Mouse (Mus musculus) frontal cortex, adult 2 months (tissue): ENCODE data around the gene C1ql3. TPM values are rescaled to one million over a fixed set of nuclear protein-coding genes. Genes with fewer than 3 reads are reported as not detected.

Source experiments
- DNase-seq, 2 experiments: peaks; one replicate each; pipeline ENCODE4 v3.0.0; 2022; ENCODE audit warnings: low spot score in 1 of 2; ENCODE audit errors: extremely low spot score in 1 of 2
- polyA plus RNA-seq: library from polyadenylated mRNA; depleted of rRNA; stranded (reverse); fragments of >200 nt; gene quantifications from 2 replicates; pipeline ENCODE4 v1.2.3, GENCODE M21; 2012; rRNA removed

C1ql3 gene
- polyA plus RNA-seq = 36.8 and 63.7 TPM in 2 replicates

DNA sequence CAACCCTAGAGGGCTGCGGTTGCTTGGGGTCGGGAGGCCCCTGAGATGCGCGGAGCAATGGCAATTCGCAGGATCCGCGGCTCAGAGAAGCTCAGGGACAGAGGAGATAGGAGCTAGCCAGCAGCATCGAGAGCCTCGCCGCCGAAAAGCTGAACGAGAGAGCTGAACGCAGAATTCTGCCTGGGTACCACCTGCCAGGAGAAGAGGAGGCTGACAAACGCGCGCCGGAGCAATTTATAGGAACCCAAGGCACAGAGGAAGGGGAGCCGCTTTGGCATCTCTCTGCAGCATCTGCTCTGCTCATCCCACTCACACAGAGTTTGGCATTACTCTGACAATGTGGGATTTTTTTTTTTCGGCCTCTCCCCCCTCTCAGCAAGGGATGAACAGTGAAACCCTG, at the start of gene C1ql3:
TSS of gene C1ql3 (minus strand) at position 335 of the 400 bp plus-strand sequence.
- DNase-seq = peak; percentile 86 to 90

DNA sequence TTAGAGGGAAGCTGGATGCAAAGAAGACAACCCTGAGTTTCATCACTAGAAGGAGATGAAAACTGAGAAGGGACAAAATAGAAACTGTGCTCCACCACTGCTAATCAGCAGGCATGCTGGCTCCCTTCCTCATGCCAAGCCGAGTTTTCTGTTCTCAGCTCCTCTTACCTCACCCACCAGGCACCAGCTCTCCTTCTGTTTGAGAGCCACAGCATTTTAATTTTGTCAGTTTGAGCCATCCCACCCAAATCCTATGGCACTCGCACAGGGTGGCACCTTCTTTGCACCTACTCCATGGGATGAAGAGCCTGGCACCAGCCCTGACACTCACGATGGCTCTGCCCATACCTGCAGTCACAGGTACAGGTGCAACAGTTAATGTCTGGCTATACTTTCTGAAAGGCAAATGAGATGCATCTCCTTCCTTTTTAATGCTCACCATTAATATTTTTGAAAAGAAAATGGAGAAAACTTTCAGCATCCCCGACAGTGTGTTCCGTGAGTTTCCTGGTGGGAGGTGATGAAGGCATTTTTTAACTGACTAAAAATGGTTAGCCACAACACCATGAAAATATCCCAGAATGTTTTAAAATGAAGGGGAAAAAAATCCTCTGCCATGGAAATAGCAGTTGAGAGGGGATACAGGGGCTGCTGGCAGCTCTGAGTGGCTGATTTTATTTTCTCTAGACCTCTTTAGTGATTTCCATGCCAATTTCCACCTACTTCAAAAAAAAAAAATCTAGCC, 49.0 kb upstream of the C1ql3 start:
- peak; percentile 74 to 79 for DNase-seq

- DNase-seq = no peak
These were observed 37.0 kb upstream of the C1ql3 start for GRCm38 (mm10) chr2:13048649-13049048.

- no peak for DNase-seq
These were observed 32.9 kb upstream of the C1ql3 start for GRCm38 (mm10) chr2:13044555-13044954.

DNA sequence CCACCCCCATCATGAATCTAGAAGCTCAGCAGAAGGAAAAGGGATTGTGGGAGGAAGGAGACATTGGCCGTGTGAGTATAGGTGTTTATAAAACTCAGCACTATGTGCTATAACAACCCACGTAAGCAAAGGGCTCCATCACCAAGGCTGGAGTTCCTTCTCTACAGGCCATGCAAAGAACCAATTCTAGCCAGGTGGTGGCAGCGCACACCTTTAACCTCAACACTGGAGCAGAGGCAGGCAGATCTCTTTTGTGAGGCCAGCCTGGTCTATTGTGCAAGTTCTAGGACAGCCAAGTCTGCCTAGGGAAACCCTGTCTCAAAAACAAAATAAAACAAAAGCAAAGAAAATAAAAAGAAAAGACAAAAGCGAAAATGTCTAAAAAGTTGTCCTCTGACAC, 28.2 kb upstream of the C1ql3 start:
- DNase-seq = no peak

- DNase-seq = peak in 1 of 2 experiments; percentile 27
These were observed 27.2 kb upstream of the C1ql3 start for GRCm38 (mm10) chr2:13038772-13039171.

DNA sequence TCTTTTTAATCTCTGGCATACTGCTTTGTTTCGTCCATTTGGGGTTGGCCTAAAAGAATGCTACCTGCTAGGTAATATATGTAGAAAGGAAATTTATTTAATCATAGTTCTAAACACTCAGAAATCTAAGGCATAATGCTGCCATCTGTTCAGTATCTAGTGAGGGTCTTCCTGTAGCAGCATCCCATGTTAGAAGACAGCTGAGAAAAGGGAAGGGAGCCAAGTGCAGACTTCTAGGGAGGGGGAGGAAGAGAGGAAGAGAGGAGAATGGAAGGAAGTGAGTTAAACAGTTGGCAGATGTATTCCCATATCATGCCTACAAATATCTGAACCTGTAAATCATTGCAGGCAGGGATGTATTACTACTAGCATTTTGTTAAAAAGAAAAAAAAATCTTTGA, 7.3 kb upstream of the C1ql3 start:
- no peak for DNase-seq

DNA sequence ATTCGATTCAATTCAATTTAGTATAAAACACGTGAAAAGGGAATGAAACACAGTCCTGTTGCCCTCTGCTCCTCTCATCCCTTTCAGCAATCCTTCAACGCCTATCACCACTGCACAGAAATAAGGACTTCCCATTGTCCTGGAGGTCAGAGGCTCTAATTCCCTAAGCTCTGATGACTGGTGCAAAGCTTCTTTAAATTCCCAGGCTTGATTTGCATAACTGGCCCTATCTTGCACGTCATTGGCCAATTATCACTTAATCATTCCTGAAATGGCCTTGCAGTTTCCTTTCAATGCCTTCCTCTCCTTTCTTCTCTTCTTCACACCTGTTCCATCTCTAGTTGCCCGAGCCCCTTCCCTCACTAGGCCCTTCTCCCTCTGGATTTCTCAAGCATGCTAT, 6.8 kb upstream of the C1ql3 start:
- no peak for DNase-seq

GRCm38 (mm10) chr2:13011973-13012372, 367 bp upstream of the C1ql3 start:
- DNase-seq = no peak

GRCm38 (mm10) chr2:13010460-13011341, 905 bp downstream of the C1ql3 start:
- DNase-seq = peak in 1 of 2 experiments; percentile 45

DNA sequence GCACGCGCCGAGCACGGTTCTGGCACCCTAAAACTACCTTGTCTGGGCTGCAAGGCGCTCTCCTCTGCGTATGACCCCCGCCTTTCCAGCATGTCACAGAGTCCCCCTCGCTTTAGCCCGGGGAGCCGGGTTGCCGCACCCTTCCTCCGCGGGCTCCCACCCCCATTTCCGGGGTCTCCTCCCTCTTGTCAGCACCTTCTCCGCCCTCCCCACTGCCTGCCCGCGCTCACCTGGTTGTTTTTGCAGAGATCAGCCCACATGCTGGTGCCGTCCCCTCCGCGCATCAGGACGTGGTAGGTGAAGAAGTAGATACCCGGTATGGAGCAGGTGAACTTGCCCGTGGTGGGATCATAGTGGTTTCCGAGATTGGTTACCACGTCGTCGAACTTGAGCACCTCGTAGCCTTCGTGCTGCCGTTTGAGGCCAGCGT, 1.6 kb downstream of the C1ql3 start:
- no peak for DNase-seq

- DNase-seq = peak in 1 of 2 experiments; percentile 19
These were observed 2.2 kb downstream of the C1ql3 start for GRCm38 (mm10) chr2:13009261-13009972.

- DNase-seq = no peak
These were observed 3.2 kb downstream of the C1ql3 start for GRCm38 (mm10) chr2:13008433-13008832.

DNA sequence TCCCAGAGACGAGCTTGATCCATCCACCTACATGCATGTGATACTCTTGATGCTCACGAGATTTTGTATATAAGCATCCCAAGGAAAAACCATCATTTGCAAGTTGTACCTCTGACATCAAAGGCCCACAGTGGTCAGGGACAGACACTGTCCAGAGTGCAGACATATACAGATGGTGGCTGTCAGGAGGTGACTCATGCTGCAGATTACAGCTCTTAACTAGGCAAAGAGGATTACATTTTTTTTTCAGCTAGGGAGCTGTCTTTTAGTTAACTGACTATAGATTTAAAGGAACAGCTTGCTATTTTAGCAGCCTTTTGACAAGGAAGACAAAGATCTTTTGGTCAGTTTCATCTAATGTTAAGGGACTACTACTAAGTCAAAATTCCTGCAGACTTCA, 11.6 kb downstream of the C1ql3 start:
- no peak for DNase-seq

- no peak for DNase-seq
These were observed 26.5 kb downstream of the C1ql3 start for GRCm38 (mm10) chr2:12984901-12985732.

DNA sequence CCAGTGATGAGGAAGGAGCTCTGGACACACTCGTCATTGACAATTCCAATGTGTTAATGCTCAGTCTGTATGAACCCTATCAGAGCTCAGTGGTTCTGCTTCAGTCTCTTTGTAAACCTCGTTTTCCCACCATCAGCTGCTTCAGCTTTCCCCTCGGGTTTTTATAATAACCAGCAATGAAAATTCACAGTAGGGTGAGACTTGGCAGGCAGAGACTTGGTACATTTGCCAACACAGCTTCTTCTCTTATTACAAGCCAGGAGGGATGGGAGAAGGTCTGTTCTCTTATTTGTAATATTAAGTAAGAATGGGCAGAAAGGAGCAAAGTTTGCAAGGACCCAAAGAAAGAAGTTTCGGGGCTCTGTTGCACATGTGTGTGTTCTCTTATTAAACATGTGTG, 32.8 kb downstream of the C1ql3 start:
- no peak for DNase-seq

- DNase-seq = no peak
These were observed 34.2 kb downstream of the C1ql3 start for GRCm38 (mm10) chr2:12977367-12977766.

DNA sequence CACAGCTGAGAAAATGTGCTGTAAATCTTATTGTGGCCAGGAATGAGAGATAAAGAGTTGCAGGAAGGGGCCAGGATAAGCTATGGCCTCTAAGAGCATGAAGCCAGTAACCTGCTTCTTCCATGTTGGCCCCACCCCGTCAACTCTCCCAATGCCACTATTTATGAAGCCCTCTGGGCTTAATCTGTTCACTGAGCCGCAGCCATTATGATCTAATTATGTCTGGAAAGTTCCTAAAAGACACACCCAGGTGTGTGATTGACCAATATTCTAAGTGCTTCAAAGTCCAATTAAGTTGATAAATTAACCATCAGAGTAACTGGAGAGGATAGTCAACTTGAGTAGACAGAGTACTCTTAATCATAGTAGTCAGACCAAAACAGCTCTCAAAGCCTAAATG, 37.9 kb downstream of the C1ql3 start:
- no peak for DNase-seq

DNA sequence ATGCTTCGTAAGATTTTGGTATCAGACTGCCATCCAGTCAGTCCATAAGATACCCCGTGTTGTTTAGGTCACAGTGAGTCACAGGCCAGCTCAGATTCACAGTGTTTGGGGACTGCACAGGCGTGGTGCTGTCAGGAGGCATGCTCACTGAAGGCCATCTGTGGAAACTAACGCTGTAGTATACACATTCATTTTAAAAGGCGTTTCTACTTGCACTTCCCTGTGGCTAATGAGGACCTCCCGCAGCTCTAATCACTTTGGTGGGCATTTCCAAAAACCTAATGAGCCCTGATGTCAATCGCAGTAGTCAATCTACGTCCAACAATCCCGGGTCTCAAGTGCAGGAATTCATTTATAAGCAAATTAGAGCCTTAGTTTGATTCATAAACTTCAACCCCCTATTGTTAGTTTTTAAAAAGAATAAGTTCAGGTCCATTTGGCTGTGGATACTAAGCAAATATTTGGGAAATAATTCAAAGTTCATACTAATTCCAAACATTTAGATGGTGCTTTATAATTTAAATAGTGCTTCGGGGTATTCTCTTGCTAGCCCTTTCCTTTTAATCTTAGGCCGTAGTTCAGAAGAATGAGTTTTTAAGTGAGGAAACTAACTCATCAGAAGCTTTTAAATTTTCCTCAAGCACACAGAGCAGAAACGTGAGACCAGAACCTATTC, 41.4 kb downstream of the C1ql3 start:
- DNase-seq = no peak
